Mouse (Mus musculus) brain, embryonic 18.5 days (tissue): ENCODE data around the gene a.
"Not testable (repeated sequence)": the region's sequence is repeated elsewhere in the genome, so short reads cannot be mapped to it uniquely, and the experiment has no call there.

Experiments used
- DNase-seq: peaks from one replicate; pipeline ENCODE4 v3.0.0-alpha.2; 2012; ENCODE audit warnings: low read depth, low spot score

a gene

GRCm38 (mm10) chr2:154922134-154922533 lies 130.9 kb downstream of the a start:
- not testable (repeated sequence) for DNase-seq

GRCm38 (mm10) chr2:154925411-154926031 lies 134.3 kb downstream of the a start:
- no peak for DNase-seq

GRCm38 (mm10) chr2:154926843-154927242 lies 135.6 kb downstream of the a start:
- no peak for DNase-seq

- DNase-seq: no peak
These were observed 137.1 kb downstream of the a start for GRCm38 (mm10) chr2:154928298-154928697.

- DNase-seq: no peak
These were observed 142.7 kb downstream of the a start for GRCm38 (mm10) chr2:154933884-154934283.

- no peak for DNase-seq
These were observed 144.9 kb downstream of the a start for GRCm38 (mm10) chr2:154936106-154936505.

- DNase-seq: no peak
These were observed 145.4 kb downstream of the a start for GRCm38 (mm10) chr2:154936536-154937155.

- no peak for DNase-seq
These were observed 146.6 kb downstream of the a start for GRCm38 (mm10) chr2:154937547-154938390.

GRCm38 (mm10) chr2:154941952-154942351 lies 150.8 kb downstream of the a start:
- DNase-seq: no peak

GRCm38 (mm10) chr2:154942546-154942945 lies 151.3 kb downstream of the a start:
- DNase-seq: no peak

GRCm38 (mm10) chr2:154943101-154943500 lies 151.9 kb downstream of the a start:
- no peak for DNase-seq

- no peak for DNase-seq
These were observed 155.7 kb downstream of the a start for GRCm38 (mm10) chr2:154946921-154947320.

- no peak for DNase-seq
These were observed 158.2 kb downstream of the a start for GRCm38 (mm10) chr2:154949352-154949751.

GRCm38 (mm10) chr2:154949877-154950276 lies 158.7 kb downstream of the a start:
- no peak for DNase-seq

GRCm38 (mm10) chr2:154950601-154951000 lies 159.4 kb downstream of the a start:
- DNase-seq: no peak

GRCm38 (mm10) chr2:154959486-154959885 lies 168.3 kb downstream of the a start:
- DNase-seq: no peak

GRCm38 (mm10) chr2:154959909-154960308 lies 168.7 kb downstream of the a start:
- no peak for DNase-seq

- DNase-seq: no peak
These were observed 172.0 kb downstream of the a start for GRCm38 (mm10) chr2:154963176-154963575.

- DNase-seq: not testable (repeated sequence)
These were observed 178.7 kb downstream of the a start for GRCm38 (mm10) chr2:154969740-154970397.

- DNase-seq: no peak
These were observed 180.9 kb downstream of the a start for GRCm38 (mm10) chr2:154971919-154972692.

- no peak for DNase-seq
These were observed 181.8 kb downstream of the a start for GRCm38 (mm10) chr2:154972981-154973380.
